ENCODE assay signal across 9 mouse cellular contexts in genomic region chr1:124044925-124045640, GRCm38 (mm10). TPM values are rescaled to one million over a fixed set of nuclear protein-coding genes. Genes with fewer than 3 reads are reported as not detected.
DNase-seq lines count a peak whose midpoint lies in the region; ATAC-seq and TF ChIP-seq lines count a peak whose summit lies in the region.
"Had no signal": no experiment of that assay in that cellular context is flagged by ENCODE, and none has a peak within 500 bp of the region (broad histone marks: within the 10 kb centered on the region; RNA-seq: fewer than 3 reads in every experiment).

Gene Dpp10, minus strand, starts transcription at chr1:124045559.

- H3K4me1 ChIP-seq in hindbrain, embryonic 12.5 days, result peaks cover 6% of the 10 kb centered on the region; the same call in 1 of the 2 replicates
- peaks cover 2% of the 10 kb centered on the region; the same call in 1 of the 2 replicates for H3K4me1 ChIP-seq in liver, embryonic 12.5 days

- no peaks in the 10 kb centered on the region for H3K36me3 ChIP-seq in hindbrain, embryonic 12.5 days
- H3K36me3 ChIP-seq in liver, embryonic 12.5 days, result no peaks in the 10 kb centered on the region

- H3K27ac ChIP-seq in layer of hippocampus, adult 2 months, result peak within 1 kb of the TSS; percentile 62; the same call in 1 of the 2 replicates
- peak within 1 kb of the TSS; percentile 60 for H3K27ac ChIP-seq in hindbrain, embryonic 12.5 days
- no peak within 1 kb of the TSS for H3K27ac ChIP-seq in liver, embryonic 12.5 days

- H3K4me3 ChIP-seq in layer of hippocampus, adult 2 months, result peak within 1 kb of the TSS; percentile 66
- peak within 1 kb of the TSS; percentile 62 for H3K4me3 ChIP-seq in hindbrain, embryonic 12.5 days
- peak within 1 kb of the TSS; percentile 32 for H3K4me3 ChIP-seq in liver, embryonic 12.5 days

- no peaks in the 10 kb centered on the region for H3K9me3 ChIP-seq in hindbrain, embryonic 12.5 days (replicated peaks)
- no peaks in the 10 kb centered on the region for H3K9me3 ChIP-seq in liver, embryonic 12.5 days (replicated peaks)

- TF ChIP-seq CTCF in layer of hippocampus, adult 2 months (conservative IDR thresholded peaks at IDR 0.05), result no peak

- peak; percentile 79 for ATAC-seq in hindbrain, embryonic 12.5 days (ENCODE audit: low FRiP score)
- no peak for ATAC-seq in liver, embryonic 12.5 days

- H3K4me2 ChIP-seq in hindbrain, embryonic 12.5 days (replicated peaks), result peak within 1 kb of the TSS; percentile 93
- H3K4me2 ChIP-seq in liver, embryonic 12.5 days, result peak within 1 kb of the TSS; percentile 57

- H3K9ac ChIP-seq in hindbrain, embryonic 12.5 days, result peak within 1 kb of the TSS; percentile 64
- no peak within 1 kb of the TSS for H3K9ac ChIP-seq in liver, embryonic 12.5 days

- H3K27me3 ChIP-seq in hindbrain, embryonic 12.5 days, result peaks cover 32% of the 10 kb centered on the region
- peaks cover 35% of the 10 kb centered on the region for H3K27me3 ChIP-seq in liver, embryonic 12.5 days (replicated peaks)

- WGBS in hindbrain, embryonic 12.5 days, result under 1% methylated on average over 33 of the region's 38 CpGs
- WGBS in liver, embryonic 12.5 days (ENCODE audit: insufficient replicate concordance), result 3% methylated on average over 25 of the region's 38 CpGs

- intact Hi-C loops in gastrocnemius, postnatal 36 days (cut with DNase I), result no loop called here

- peak in 1 of 2 experiments; percentile 24 for DNase-seq in layer of hippocampus, adult 2 months (ENCODE audit: low spot score in 2 of 2)
- no peak for DNase-seq in layer of hippocampus, adult 9-10 months (ENCODE audit: low spot score)
- peak; percentile 62 to 69 for DNase-seq in cerebellum, postnatal 14 days
- peak; percentile 43 for DNase-seq in right cerebral cortex, postnatal 25 days
- DNase-seq in urinary bladder, postnatal 14 days (ENCODE audit: low spot score), result no peak
- no peak for DNase-seq in gastrocnemius, postnatal 36 days

RNA-seq across cellular contexts. Expression of gene Dpp10, which starts in this region (rescaled TPM):
- 10 to 100 TPM; 30.4 to 38.9 TPM for total RNA-seq in layer of hippocampus, adult 2 months (2021)
- polyA plus RNA-seq in hindbrain, embryonic 12.5 days (2016; fragmentation: Nextera tagmentation; extraction: Ambion mirVana), result 4.0 and 5.4 TPM in 2 replicates
- not detected in 2 replicates for polyA plus RNA-seq in liver, embryonic 12.5 days (2016; fragmentation: Nextera tagmentation; extraction: Ambion mirVana)
- under 1 TPM in 1 of 2 experiments, not detected in 1; 0.02 TPM for total RNA-seq in gastrocnemius, postnatal 36 days (2021)
- total RNA-seq: liver, adult 2 months had no signal
- polyA plus RNA-seq: liver, adult 2 months had no signal

Comparison
In these comparisons a context has a peak if more than half of its experiments do, and no peak if none do; other contexts are left out.
1. RNA of gene Dpp10 (total RNA-seq): 30.4 to 38.9 TPM in layer of hippocampus, adult 2 months; 0.02 TPM in gastrocnemius, postnatal 36 days; every median in the first group is over 10 times any median in the second.
2. DNase-seq: peak in cerebellum, postnatal 14 days (2 of 2) and right cerebral cortex, postnatal 25 days (single experiment); none in layer of hippocampus, adult 9-10 months (single experiment), urinary bladder, postnatal 14 days (single experiment) and gastrocnemius, postnatal 36 days (0 of 2).
3. Peak in every context shown above with its lines, with median percentiles within 50 percentile points of each other: H3K4me3 ChIP-seq.